Mouse (Mus musculus): Measurements from ENCODE around the gene Pou3f3.

DNA sequence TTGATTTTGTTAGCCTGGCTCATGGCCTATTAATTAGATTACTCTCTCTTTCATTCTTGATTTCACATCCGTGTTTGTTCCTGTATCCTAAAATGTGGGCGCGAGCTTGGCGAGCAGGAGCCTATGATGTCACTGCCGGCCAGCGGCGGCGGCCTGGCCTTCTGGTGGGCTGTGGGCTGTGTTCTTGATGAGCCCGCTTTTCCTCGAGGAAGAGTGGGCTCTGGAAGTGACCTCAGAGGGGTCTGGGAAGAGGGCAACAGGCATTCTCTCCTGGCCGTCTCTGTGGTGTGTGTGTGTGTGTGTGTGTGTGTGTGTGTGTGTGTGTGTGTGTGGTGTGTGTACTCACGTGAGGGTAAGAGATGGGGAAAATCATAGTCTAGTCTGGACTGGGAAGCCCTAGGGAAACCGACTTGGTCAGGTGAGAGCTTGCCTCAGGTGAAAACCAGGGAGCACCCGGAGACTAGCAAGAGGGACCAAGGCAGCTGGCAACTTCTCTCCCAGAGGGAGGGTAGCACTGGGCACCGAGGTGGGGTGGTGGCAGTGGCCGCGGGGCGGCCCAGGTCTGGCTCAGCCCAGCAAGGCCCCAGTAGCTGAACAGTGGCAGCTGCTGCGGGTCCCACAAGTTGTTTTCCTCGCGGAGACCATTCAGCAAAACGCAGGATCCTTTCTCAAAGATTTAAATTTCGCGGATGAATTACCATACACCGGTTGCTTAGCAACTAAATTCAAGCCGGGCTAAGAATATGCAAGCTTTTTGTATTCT is 8.5 kb downstream of the Pou3f3 start:
- TF ChIP-seq EP300 (IDR thresholded peaks at IDR 0.05; ENCODE audit: low read depth) (no peak), CTCF (IDR thresholded peaks at IDR 0.05; ENCODE audit: low read depth) (no peak)
